Mouse (Mus musculus) kidney, postnatal 0 days (tissue): ENCODE measurements at regions not wholly inside any gene's neighbourhood (a gene's known extent, or its start where the extent isn't known, plus 50 kb on each side); places are given as distances from the start of the nearest gene placed in this dataset.

Source experiments
- ATAC-seq: fragments of 200-750 bp; cut with Nextera tagmentation; replicated peaks from 2 replicates; pipeline ENCODE4 v1.8.0; 2017; ENCODE audit warnings: low read depth, moderate number of reproducible peaks, moderate TSS enrichment, moderate library complexity; ENCODE audit not compliant: low FRiP score
- DNase-seq: peaks from one replicate; pipeline ENCODE4 v3.0.0-alpha.2; 2016; ENCODE audit warnings: low spot score
- H3K27ac ChIP-seq: fragments of 300-500 bp; sonication (generic); 2 replicates; pipeline ENCODE4 v1.5.1; 2014; ENCODE audit warnings: mild to moderate bottlenecking
- H3K27me3 ChIP-seq: fragments of 300-500 bp; sonication (generic); 2 replicates; pipeline ENCODE4 v1.6.1; 2014; ENCODE audit warnings: low read length, mixed read lengths; ENCODE audit not compliant: insufficient read depth
- H3K36me3 ChIP-seq: fragments of 300-500 bp; sonication (generic); 2 replicates; pipeline ENCODE4 v1.6.1; 2014; ENCODE audit warnings: low read length, mixed read lengths; ENCODE audit not compliant: insufficient read depth
- H3K4me1 ChIP-seq: fragments of 300-500 bp; sonication (generic); replicated peaks from 2 replicates; pipeline ENCODE4 v1.6.1; 2014; ENCODE audit warnings: antibody characterized with exemption, low read length, mixed read lengths; ENCODE audit not compliant: insufficient read depth
- H3K4me2 ChIP-seq: fragments of 300-500 bp; sonication (generic); 2 replicates; pipeline ENCODE4 v1.6.1; 2014; ENCODE audit warnings: mild to moderate bottlenecking, low read length, moderate library complexity, mixed read lengths
- H3K4me3 ChIP-seq: fragments of 300-500 bp; sonication (generic); replicated peaks from 2 replicates; pipeline ENCODE4 v1.5.1; 2014; ENCODE audit warnings: low read depth, low read length
- H3K9ac ChIP-seq: fragments of 300-500 bp; sonication (generic); 2 replicates; pipeline ENCODE4 v1.6.1; 2014; ENCODE audit warnings: low read depth, low read length
- H3K9me3 ChIP-seq: fragments of 300-500 bp; sonication (generic); replicated peaks from 2 replicates; pipeline ENCODE4 v1.6.1; 2016; ENCODE audit warnings: low read length, inconsistent platforms, mixed read lengths
- CTCF ChIP-seq: IDR thresholded peaks from 2 replicates; pipeline ENCODE4 v1.5.1; 2016; ENCODE audit warnings: antibody characterized with exemption, low read depth, mild to moderate bottlenecking, moderate library complexity
- WGBS: fragments of 180-500 bp; shearing (Covaris S2); extraction: QIAGEN DNeasy Blood & Tissue Kit; methylation state at CpG from one replicate; pipeline ENCODE4 v1.1.7; 2014; 5-methylcytosine and 5-hydroxymethylcytosine counted together

GRCm38 (mm10) chr7:58093523-58093922 lies 562.4 kb upstream of the Atp10a start:
- H3K27ac ChIP-seq: no peak overlapping the region
- no peak overlapping the region for H3K4me2 ChIP-seq
- no peaks in the 10 kb centered on the region for H3K36me3 ChIP-seq
- no peaks in the 10 kb centered on the region for H3K4me1 ChIP-seq
- H3K9me3 ChIP-seq: no peaks in the 10 kb centered on the region
- H3K9ac ChIP-seq: no peak overlapping the region
- WGBS: 78% methylated on average over 3 of the region's 3 CpGs
- DNase-seq (no peak), ATAC-seq (no peak)
- H3K27me3 ChIP-seq: no peaks in the 10 kb centered on the region
- no peak overlapping the region for H3K4me3 ChIP-seq
- TF ChIP-seq CTCF: no peak

GRCm38 (mm10) chr7:58078825-58079224 lies 569.0 kb upstream of the Gabra5 start:
- H3K27ac ChIP-seq: no peak overlapping the region
- H3K9me3 ChIP-seq: no peaks in the 10 kb centered on the region
- no peaks in the 10 kb centered on the region for H3K4me1 ChIP-seq
- TF ChIP-seq CTCF: no peak
- DNase-seq: no peak
- no peaks in the 10 kb centered on the region for H3K36me3 ChIP-seq
- H3K27me3 ChIP-seq: no peaks in the 10 kb centered on the region
- no peak for ATAC-seq
- no peak overlapping the region for H3K4me3 ChIP-seq
- WGBS: 60% methylated on average over 2 of the region's 2 CpGs
- no peak overlapping the region for H3K9ac ChIP-seq
- no peak overlapping the region for H3K4me2 ChIP-seq

DNA sequence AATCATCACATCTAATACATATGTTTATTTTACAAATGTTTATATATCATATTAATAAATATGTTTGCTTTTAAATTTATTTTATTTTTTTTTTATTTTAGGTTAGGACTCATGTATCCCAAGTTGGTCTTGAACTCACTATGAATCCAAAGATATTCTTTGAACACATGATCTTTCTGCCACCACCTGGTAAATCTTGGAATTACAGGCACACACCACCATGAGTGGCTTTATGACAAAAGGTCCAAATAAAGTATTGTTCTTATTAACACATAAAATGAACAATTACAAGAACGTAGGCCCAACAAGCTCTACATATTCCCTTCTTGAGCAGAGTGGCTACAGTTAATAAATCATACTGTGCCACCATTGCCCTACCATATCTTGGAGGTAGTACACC lies 523.1 kb upstream of the Gabra5 start:
- Histone ChIP-seq H3K4me2 (no peak overlapping the region), H3K27me3 (no peaks in the 10 kb centered on the region), H3K36me3 (no peaks in the 10 kb centered on the region), H3K9me3 (no peaks in the 10 kb centered on the region), H3K4me3 (no peak overlapping the region), H3K4me1 (no peaks in the 10 kb centered on the region), H3K9ac (no peak overlapping the region), H3K27ac (no peak overlapping the region)
- WGBS: 78% methylated on average over 1 of the region's 1 CpGs
- TF ChIP-seq CTCF: peak; percentile 20; the same call in 1 of the 2 replicates
- no peak for DNase-seq
- ATAC-seq: no peak

DNA sequence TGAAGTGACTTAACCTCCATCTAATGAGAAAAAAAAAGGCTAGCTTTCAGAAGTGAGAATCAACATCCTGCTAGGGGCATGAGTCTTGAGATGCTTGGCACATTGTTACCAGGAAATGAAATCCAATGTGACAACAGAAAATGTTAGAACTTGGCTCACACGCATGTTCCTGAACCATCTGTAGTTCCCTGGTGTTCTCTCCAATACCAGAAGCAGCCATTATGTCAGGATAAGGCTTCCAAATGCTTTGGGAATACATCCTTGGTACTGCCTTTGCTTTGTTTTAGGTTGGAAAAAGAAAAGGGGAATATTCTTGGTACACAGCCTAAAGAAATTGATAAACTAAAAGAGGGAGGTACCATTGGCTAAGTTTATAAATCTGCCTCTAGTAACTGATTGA lies 522.3 kb upstream of the Gabra5 start:
- no peak overlapping the region for H3K9ac ChIP-seq
- H3K4me1 ChIP-seq: no peaks in the 10 kb centered on the region
- no peaks in the 10 kb centered on the region for H3K27me3 ChIP-seq
- H3K27ac ChIP-seq: no peak overlapping the region
- H3K36me3 ChIP-seq: no peaks in the 10 kb centered on the region
- no peak for TF ChIP-seq CTCF
- H3K9me3 ChIP-seq: no peaks in the 10 kb centered on the region
- H3K4me2 ChIP-seq: no peak overlapping the region
- WGBS: 86% methylated on average over 1 of the region's 1 CpGs
- ATAC-seq (no peak), DNase-seq (no peak)
- no peak overlapping the region for H3K4me3 ChIP-seq

DNA sequence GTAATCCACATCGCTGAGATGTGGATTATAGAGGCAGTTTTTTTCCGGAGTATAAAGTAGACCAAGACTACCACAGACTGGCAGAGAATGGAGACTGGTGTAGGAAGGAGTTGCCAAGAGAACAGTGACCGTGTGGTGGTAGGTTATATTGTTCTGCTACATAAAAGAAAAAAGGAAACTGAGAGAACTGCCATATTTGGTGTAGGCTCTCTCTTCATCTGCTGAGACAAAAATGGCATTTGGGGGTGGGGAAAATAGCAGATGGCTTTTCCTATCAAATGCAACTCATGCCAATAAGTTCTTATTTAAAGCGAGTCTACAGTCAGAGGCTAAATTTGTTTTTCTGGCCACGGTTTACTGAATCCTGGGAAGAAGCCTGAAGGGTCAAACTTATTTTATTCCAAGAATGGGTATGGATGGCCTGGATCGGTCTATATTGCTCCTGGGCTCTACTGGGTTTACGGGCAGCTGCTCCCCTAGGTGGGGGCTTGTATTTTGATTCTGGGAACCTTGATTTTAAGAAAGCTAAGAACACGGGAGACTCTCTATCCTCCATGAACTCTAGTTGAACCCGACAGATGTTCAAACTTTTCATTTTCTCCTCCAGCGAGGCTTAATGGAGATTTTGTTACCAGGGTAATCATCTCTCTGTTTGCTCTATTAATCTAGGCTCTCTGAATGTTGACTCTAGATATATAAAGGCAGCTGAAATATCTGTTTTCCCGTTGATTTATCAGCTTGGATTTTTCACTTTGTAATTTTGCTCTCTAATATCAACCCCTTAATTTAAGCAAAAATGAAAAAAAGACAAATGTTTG lies 482.8 kb upstream of the Gabra5 start:
- ATAC-seq: no peak

GRCm38 (mm10) chr7:57983192-57983591 lies 473.3 kb upstream of the Gabra5 start:
- H3K27ac ChIP-seq: no peak overlapping the region
- H3K9ac ChIP-seq: no peak overlapping the region
- H3K27me3 ChIP-seq: no peaks in the 10 kb centered on the region
- no peak overlapping the region for H3K4me3 ChIP-seq
- H3K4me1 ChIP-seq: no peaks in the 10 kb centered on the region
- no peak for ATAC-seq
- DNase-seq: peak; percentile 14
- TF ChIP-seq CTCF: no peak
- H3K9me3 ChIP-seq: no peaks in the 10 kb centered on the region
- H3K4me2 ChIP-seq: no peak overlapping the region
- no peaks in the 10 kb centered on the region for H3K36me3 ChIP-seq

More for the DNA sequence above, 482.8 kb upstream of the Gabra5 start:
- no peak for DNase-seq
- no peak overlapping the region for H3K4me2 ChIP-seq
- no peaks in the 10 kb centered on the region for H3K4me1 ChIP-seq
- no peaks in the 10 kb centered on the region for H3K36me3 ChIP-seq
- no peak for TF ChIP-seq CTCF
- H3K4me3 ChIP-seq: no peak overlapping the region
- no peak overlapping the region for H3K9ac ChIP-seq
- WGBS: 46% methylated on average over 11 of the region's 11 CpGs
- H3K9me3 ChIP-seq: no peaks in the 10 kb centered on the region
- no peaks in the 10 kb centered on the region for H3K27me3 ChIP-seq
- no peak overlapping the region for H3K27ac ChIP-seq

DNA sequence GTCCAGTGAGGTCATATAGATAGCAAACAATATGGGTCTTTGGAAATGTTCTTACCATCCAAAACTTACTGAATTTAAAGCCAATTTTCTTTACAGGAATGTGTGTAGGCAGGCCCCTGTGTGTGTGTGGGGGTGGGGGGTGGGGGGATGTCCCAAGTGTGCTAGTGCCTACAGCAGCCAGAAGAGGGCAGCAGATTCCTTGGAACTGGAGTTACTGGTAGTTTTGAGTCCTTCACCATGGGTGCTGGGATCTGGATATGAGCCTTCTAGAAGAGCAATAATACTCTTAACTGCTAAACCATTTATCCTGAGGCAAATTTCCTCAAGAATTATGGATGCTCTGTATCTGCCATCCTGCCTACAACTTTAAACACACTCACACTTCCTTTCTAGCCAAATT lies 456.4 kb upstream of the Gabra5 start:
- DNase-seq (no peak), ATAC-seq (no peak)
- H3K4me2 ChIP-seq: no peak overlapping the region
- TF ChIP-seq CTCF: no peak
- no peak overlapping the region for H3K27ac ChIP-seq
- H3K36me3 ChIP-seq: no peaks in the 10 kb centered on the region
- H3K9ac ChIP-seq: no peak overlapping the region
- no peaks in the 10 kb centered on the region for H3K4me1 ChIP-seq
- H3K4me3 ChIP-seq: no peak overlapping the region
- no peaks in the 10 kb centered on the region for H3K27me3 ChIP-seq
- no peaks in the 10 kb centered on the region for H3K9me3 ChIP-seq
